Mouse (Mus musculus): Measurements from ENCODE around the gene Cd34. TPM values are rescaled to one million over a fixed set of nuclear protein-coding genes. Genes with fewer than 3 reads are reported as not detected.

The Cd34 gene
- 1 to 10 TPM in 1 of 26 experiments, not detected in 25; 6.4 TPM for total RNA-seq (2018; cell fraction: chromatin; rRNA removed)
- total RNA-seq (2018; cell fraction: cytosol; rRNA removed) = under 1 TPM in 19 of 26 experiments, not detected in 7; 0.04 to 0.19 (median 0.10) TPM
- total RNA-seq (2018; cell fraction: nucleus; rRNA removed) = 1 to 10 TPM in 2 of 26 experiments, under 1 TPM in 7, not detected in 17; 0.17 to 1.5 (median 0.25) TPM
- polyA plus RNA-seq (2018) = 0.07 to 1.3 TPM (median 0.16 TPM) in 3 replicates

- Histone ChIP-seq H3K79me2 (ENCODE audit: inconsistent target) (no peaks in the 10 kb centered on the region), H3K27ac (no peak within 1 kb of the TSS), H3K36me3 (ENCODE audit: inconsistent target) (no peaks in the 10 kb centered on the region), H3K4me3 (ENCODE audit: inconsistent target) (peak within 1 kb of the TSS; percentile 18; the same call in 1 of the 2 replicates)
- WGBS (ENCODE audit: missing documents) = under 1% methylated on average over 26 of the region's 26 CpGs
Measured at GRCm38 (mm10) chr1:194938715-194939114, at the start of gene Cd34. Gene Cd34, plus strand, starts transcription at chr1:194938819.

GRCm38 (mm10) chr1:194894513-194894912 lies 44.1 kb upstream of the Cd34 start:
- Histone ChIP-seq H3K27ac (no peak overlapping the region), H3K79me2 (ENCODE audit: inconsistent target) (no peaks in the 10 kb centered on the region), H3K4me3 (ENCODE audit: inconsistent target) (no peak overlapping the region), H3K36me3 (ENCODE audit: inconsistent target) (no peaks in the 10 kb centered on the region)
- WGBS (ENCODE audit: missing documents) = 25% methylated on average over 1 of the region's 1 CpGs

GRCm38 (mm10) chr1:194895287-194895686 lies 43.3 kb upstream of the Cd34 start:
- Histone ChIP-seq H3K36me3 (ENCODE audit: inconsistent target) (no peaks in the 10 kb centered on the region), H3K79me2 (ENCODE audit: inconsistent target) (no peaks in the 10 kb centered on the region), H3K27ac (no peak overlapping the region), H3K4me3 (ENCODE audit: inconsistent target) (no peak overlapping the region)
- WGBS (ENCODE audit: missing documents) = 96% methylated on average over 3 of the region's 3 CpGs

- Histone ChIP-seq H3K27ac (no peak overlapping the region), H3K79me2 (ENCODE audit: inconsistent target) (no peaks in the 10 kb centered on the region), H3K36me3 (ENCODE audit: inconsistent target) (no peaks in the 10 kb centered on the region), H3K4me3 (ENCODE audit: inconsistent target) (no peak overlapping the region)
Measured at GRCm38 (mm10) chr1:194901075-194901474, 37.5 kb upstream of the Cd34 start.

GRCm38 (mm10) chr1:194901826-194902225 lies 36.8 kb upstream of the Cd34 start:
- H3K27ac ChIP-seq = no peak overlapping the region

GRCm38 (mm10) chr1:194908956-194909355 lies 29.7 kb upstream of the Cd34 start:
- H3K27ac ChIP-seq = no peak overlapping the region
- H3K36me3 ChIP-seq (ENCODE audit: inconsistent target) = no peaks in the 10 kb centered on the region
- no peaks in the 10 kb centered on the region for H3K79me2 ChIP-seq (ENCODE audit: inconsistent target)
- H3K4me3 ChIP-seq (ENCODE audit: inconsistent target) = no peak overlapping the region

More at GRCm38 (mm10) chr1:194901826-194902225, 36.8 kb upstream of the Cd34 start:
- H3K79me2 ChIP-seq (ENCODE audit: inconsistent target) = no peaks in the 10 kb centered on the region
- H3K36me3 ChIP-seq (ENCODE audit: inconsistent target) = no peaks in the 10 kb centered on the region
- H3K4me3 ChIP-seq (ENCODE audit: inconsistent target) = no peak overlapping the region
- 0% methylated on average over 1 of the region's 1 CpGs for WGBS (ENCODE audit: missing documents)

- WGBS (ENCODE audit: missing documents) = 56% methylated on average over 1 of the region's 1 CpGs
- Histone ChIP-seq H3K79me2 (ENCODE audit: inconsistent target) (no peaks in the 10 kb centered on the region), H3K4me3 (ENCODE audit: inconsistent target) (no peak overlapping the region), H3K36me3 (ENCODE audit: inconsistent target) (no peaks in the 10 kb centered on the region), H3K27ac (no peak overlapping the region)
Measured at GRCm38 (mm10) chr1:194925753-194926350, 12.8 kb upstream of the Cd34 start.

- Histone ChIP-seq H3K36me3 (ENCODE audit: inconsistent target) (no peaks in the 10 kb centered on the region), H3K4me3 (ENCODE audit: inconsistent target) (no peak overlapping the region), H3K79me2 (ENCODE audit: inconsistent target) (no peaks in the 10 kb centered on the region), H3K27ac (no peak overlapping the region)
- WGBS (ENCODE audit: missing documents) = 5% methylated on average over 3 of the region's 3 CpGs
Measured at GRCm38 (mm10) chr1:194927887-194928286, 10.7 kb upstream of the Cd34 start.

- H3K27ac ChIP-seq = no peak overlapping the region
- WGBS (ENCODE audit: missing documents) = 48% methylated on average over 2 of the region's 2 CpGs
- H3K79me2 ChIP-seq (ENCODE audit: inconsistent target) = no peaks in the 10 kb centered on the region
- no peak overlapping the region for H3K4me3 ChIP-seq (ENCODE audit: inconsistent target)
- H3K36me3 ChIP-seq (ENCODE audit: inconsistent target) = no peaks in the 10 kb centered on the region
Measured at GRCm38 (mm10) chr1:194929275-194929971, 9.2 kb upstream of the Cd34 start.

GRCm38 (mm10) chr1:194929972-194930355 lies 8.7 kb upstream of the Cd34 start:
- Histone ChIP-seq H3K27ac (no peak overlapping the region), H3K36me3 (ENCODE audit: inconsistent target) (no peaks in the 10 kb centered on the region), H3K79me2 (ENCODE audit: inconsistent target) (no peaks in the 10 kb centered on the region), H3K4me3 (ENCODE audit: inconsistent target) (no peak overlapping the region)
- 71% methylated on average over 1 of the region's 1 CpGs for WGBS (ENCODE audit: missing documents)

GRCm38 (mm10) chr1:194930706-194931105 lies 7.9 kb upstream of the Cd34 start:
- no peaks in the 10 kb centered on the region for H3K36me3 ChIP-seq (ENCODE audit: inconsistent target)
- H3K27ac ChIP-seq = no peak overlapping the region
- H3K4me3 ChIP-seq (ENCODE audit: inconsistent target) = no peak overlapping the region
- H3K79me2 ChIP-seq (ENCODE audit: inconsistent target) = no peaks in the 10 kb centered on the region

- Histone ChIP-seq H3K4me3 (ENCODE audit: inconsistent target) (no peak overlapping the region), H3K79me2 (ENCODE audit: inconsistent target) (no peaks in the 10 kb centered on the region), H3K36me3 (ENCODE audit: inconsistent target) (no peaks in the 10 kb centered on the region), H3K27ac (no peak overlapping the region)
- 25% methylated on average over 1 of the region's 1 CpGs for WGBS (ENCODE audit: missing documents)
Measured at GRCm38 (mm10) chr1:194935351-194935750, 3.3 kb upstream of the Cd34 start.

- H3K4me3 ChIP-seq (ENCODE audit: inconsistent target) = no peak overlapping the region
- H3K79me2 ChIP-seq (ENCODE audit: inconsistent target) = no peaks in the 10 kb centered on the region
- no peak overlapping the region for H3K27ac ChIP-seq
- H3K36me3 ChIP-seq (ENCODE audit: inconsistent target) = no peaks in the 10 kb centered on the region
Measured at GRCm38 (mm10) chr1:194941528-194941927, 2.9 kb downstream of the Cd34 start.

- Histone ChIP-seq H3K27ac (no peak overlapping the region), H3K36me3 (ENCODE audit: inconsistent target) (no peaks in the 10 kb centered on the region), H3K4me3 (ENCODE audit: inconsistent target) (no peak overlapping the region), H3K79me2 (ENCODE audit: inconsistent target) (no peaks in the 10 kb centered on the region)
Measured at GRCm38 (mm10) chr1:194942912-194943311, 4.3 kb downstream of the Cd34 start.

- Histone ChIP-seq H3K36me3 (ENCODE audit: inconsistent target) (no peaks in the 10 kb centered on the region), H3K27ac (no peak overlapping the region), H3K4me3 (ENCODE audit: inconsistent target) (no peak overlapping the region), H3K79me2 (ENCODE audit: inconsistent target) (no peaks in the 10 kb centered on the region)
- WGBS (ENCODE audit: missing documents) = 9% methylated on average over 5 of the region's 5 CpGs
Measured at GRCm38 (mm10) chr1:194943485-194943884, 4.9 kb downstream of the Cd34 start.
